8 mouse cellular contexts compared by ENCODE assay signal in genomic region chr16:8540859-8541314, GRCm38 (mm10). TPM values are rescaled to one million over a fixed set of nuclear protein-coding genes. Genes with fewer than 3 reads are reported as not detected.
DNase-seq lines count a peak whose midpoint lies in the region; ATAC-seq and TF ChIP-seq lines count a peak whose summit lies in the region.

No protein-coding gene starts in this region.

- 0 out of 2 replicates have a peak, but pooled peaks cover 4% of the 10 kb centered on the region for H3K27me3 ChIP-seq in hindbrain, embryonic 10.5 days (ENCODE audit: insufficient read depth, poor library complexity, severe bottlenecking)
- peaks cover 12% of the 10 kb centered on the region; the same call in 1 of the 2 replicates for H3K27me3 ChIP-seq in neural tube, embryonic 12.5 days (replicated peaks)

- H3K36me3 ChIP-seq in hindbrain, embryonic 10.5 days: no peaks in the 10 kb centered on the region
- H3K36me3 ChIP-seq in neural tube, embryonic 12.5 days: 0 out of 2 replicates have a peak, but pooled peaks cover 4% of the 10 kb centered on the region

- intact Hi-C loops in left cerebral cortex, adult 2 months (cut with DNase I): no loop called here

- H3K27ac ChIP-seq in hindbrain, embryonic 10.5 days: 0 out of 2 replicates have a peak overlapping the region, but pooled peaks have one; percentile 40
- no peak overlapping the region for H3K27ac ChIP-seq in left cerebral cortex, adult 2 months
- peak overlapping the region; percentile 72 for H3K27ac ChIP-seq in neural tube, embryonic 12.5 days

- peak; percentile 81 for DNase-seq in MN1 (ENCODE audit: low spot score)
- DNase-seq in frontal cortex, postnatal 14 days (ENCODE audit: low spot score in 2 of 2): peak; percentile 64 to 66
- no peak for DNase-seq in hindbrain, embryonic 10.5 days (ENCODE audit: low spot score)
- peak; percentile 74 to 75 for DNase-seq in left cerebral cortex, adult 2 months (ENCODE audit: extremely low spot score in 1 of 2, low spot score in 2 of 2)
- peak; percentile 37 for DNase-seq in urinary bladder, postnatal 25 days (ENCODE audit: low spot score)
- DNase-seq in thymus, postnatal 14 days: no peak

- peak; percentile 44 for TF ChIP-seq CTCF in left cerebral cortex, adult 2 months (IDR thresholded peaks at IDR 0.05)

- H3K4me1 ChIP-seq in hindbrain, embryonic 10.5 days (replicated peaks): peaks cover 20% of the 10 kb centered on the region
- H3K4me1 ChIP-seq in neural tube, embryonic 12.5 days: peaks cover 39% of the 10 kb centered on the region

- 88% methylated on average over 3 of the region's 3 CpGs for WGBS in hindbrain, embryonic 10.5 days
- 43% methylated on average over 3 of the region's 3 CpGs for WGBS in neural tube, embryonic 12.5 days

- peak; percentile 89 for ATAC-seq in cerebellum, adult (ENCODE audit: insufficient number of reproducible peaks, low FRiP score, low TSS enrichment)
- ATAC-seq in neural tube, embryonic 12.5 days (ENCODE audit: low FRiP score, low read depth): peak; percentile 66

- H3K4me2 ChIP-seq in neural tube, embryonic 12.5 days (replicated peaks): peak overlapping the region; percentile 44

- no peaks in the 10 kb centered on the region for H3K9me3 ChIP-seq in hindbrain, embryonic 10.5 days
- no peaks in the 10 kb centered on the region for H3K9me3 ChIP-seq in neural tube, embryonic 12.5 days

- peak overlapping the region; percentile 18; the same call in 1 of the 2 replicates for H3K9ac ChIP-seq in neural tube, embryonic 12.5 days

- H3K4me3 ChIP-seq in hindbrain, embryonic 10.5 days: no peak overlapping the region
- no peak overlapping the region for H3K4me3 ChIP-seq in left cerebral cortex, adult 2 months
- H3K4me3 ChIP-seq in neural tube, embryonic 12.5 days: no peak overlapping the region

RNA-seq across cellular contexts. Expression of gene Abat, which starts 27.7 kb away (rescaled TPM):
- polyA plus RNA-seq in hindbrain, embryonic 10.5 days (2016; fragmentation: Nextera tagmentation; extraction: Ambion mirVana): 22.7 and 27.2 TPM in 2 replicates
- 100 to 1,000 TPM; 140 to 156 TPM for total RNA-seq in left cerebral cortex, adult 2 months (2021)
- polyA plus RNA-seq in neural tube, embryonic 12.5 days (2016; fragmentation: Nextera tagmentation; extraction: Ambion mirVana): 105 and 112 TPM in 2 replicates

Comparison
In these comparisons a context has a peak if more than half of its experiments do, and no peak if none do; other contexts are left out.
1. DNase-seq: peak in MN1 (single experiment), frontal cortex, postnatal 14 days (2 of 2), left cerebral cortex, adult 2 months (2 of 2) and urinary bladder, postnatal 25 days (single experiment); none in hindbrain, embryonic 10.5 days (single experiment) and thymus, postnatal 14 days (single experiment).